Mouse (Mus musculus) liver, embryonic 11.5 days (tissue): ENCODE data around the gene Gngt1. TPM values are rescaled to one million over a fixed set of nuclear protein-coding genes. Genes with fewer than 3 reads are reported as not detected.

ENCODE experiments used
- ATAC-seq: fragments of 200-750 bp; cut with Nextera tagmentation; replicated peaks from 2 replicates; pipeline ENCODE4 v1.8.0; 2017; ENCODE audit warnings: moderate number of reproducible peaks, mild to moderate bottlenecking, moderate TSS enrichment, moderate library complexity; ENCODE audit not compliant: low FRiP score
- DNase-seq: peaks from one replicate; pipeline ENCODE4 v3.0.0-alpha.2; 2017; ENCODE audit warnings: low spot score
- H3K27ac ChIP-seq: fragments of 300-500 bp; sonication (generic); 2 replicates; pipeline ENCODE4 v1.5.1; 2014; ENCODE audit warnings: mild to moderate bottlenecking, low read depth, low read length, control low read depth
- H3K27me3 ChIP-seq: fragments of 300-500 bp; sonication (generic); replicated peaks from 2 replicates; pipeline ENCODE4 v1.6.1; 2014; ENCODE audit warnings: low read length, mixed read lengths; ENCODE audit not compliant: control insufficient read depth, insufficient read depth
- H3K36me3 ChIP-seq: fragments of 300-500 bp; sonication (generic); 2 replicates; pipeline ENCODE4 v1.6.1; 2014; ENCODE audit warnings: mild to moderate bottlenecking, low read length, moderate library complexity, mixed read lengths; ENCODE audit not compliant: control insufficient read depth, insufficient read depth
- H3K4me1 ChIP-seq: fragments of 300-500 bp; sonication (generic); replicated peaks from 2 replicates; pipeline ENCODE4 v1.6.1; 2014; ENCODE audit warnings: low read length, mixed read lengths; ENCODE audit not compliant: control insufficient read depth, insufficient read depth
- H3K4me2 ChIP-seq: fragments of 300-500 bp; sonication (generic); 2 replicates; pipeline ENCODE4 v1.6.1; 2014; ENCODE audit warnings: mild to moderate bottlenecking, control low read depth, moderate library complexity
- H3K4me3 ChIP-seq: fragments of 300-500 bp; sonication (generic); 2 replicates; pipeline ENCODE4 v1.5.1; 2014; ENCODE audit warnings: low read depth, low read length, control low read depth
- H3K9ac ChIP-seq: fragments of 300-500 bp; sonication (generic); 2 replicates; pipeline ENCODE4 v1.6.1; 2014; ENCODE audit warnings: low read depth, low read length, control low read depth
- H3K9me3 ChIP-seq: fragments of 300-500 bp; sonication (generic); 2 replicates; pipeline ENCODE4 v1.6.1; 2016; ENCODE audit warnings: low read length, inconsistent platforms, mixed read lengths; ENCODE audit not compliant: control insufficient read depth
- WGBS: fragments of 180-500 bp; shearing (Covaris S2); extraction: QIAGEN DNeasy Blood & Tissue Kit; methylation state at CpG from one replicate; pipeline ENCODE4 v1.1.7; 2014; 5-methylcytosine and 5-hydroxymethylcytosine counted together
- polyA plus RNA-seq: library from polyadenylated mRNA; unstranded; fragments of >200 nt; fragmentation: Nextera tagmentation; extraction: Ambion mirVana; gene quantifications from 2 replicates; pipeline ENCODE4 v1.2.1, GENCODE M21; 2014

Gngt1 gene
- polyA plus RNA-seq, 1 experiment from 2014 or later = not detected

DNA sequence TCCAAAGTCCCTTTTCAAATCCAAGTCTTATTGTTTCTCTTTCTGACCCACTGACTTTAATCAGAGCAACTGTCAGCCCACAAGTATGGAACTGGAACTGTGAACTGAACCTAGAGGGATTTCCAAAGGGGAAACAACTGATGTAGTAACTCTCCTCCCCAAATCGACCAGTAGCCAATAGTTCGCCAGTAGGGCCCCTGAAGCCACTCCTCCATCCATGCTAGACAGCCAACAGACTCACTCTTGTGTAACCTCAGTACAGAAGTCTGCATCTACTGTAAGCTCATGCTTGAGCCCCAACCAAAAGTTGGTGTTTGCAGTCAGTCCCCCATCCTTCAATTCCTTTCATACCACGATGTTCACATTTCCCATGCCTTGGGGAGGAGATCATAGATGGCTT is 7.1 kb downstream of the Gngt1 start:
- Histone ChIP-seq H3K27ac (no peak overlapping the region), H3K27me3 (no peaks in the 10 kb centered on the region), H3K4me3 (no peak overlapping the region), H3K4me2 (no peak overlapping the region), H3K9me3 (no peaks in the 10 kb centered on the region), H3K4me1 (no peaks in the 10 kb centered on the region), H3K9ac (no peak overlapping the region), H3K36me3 (no peaks in the 10 kb centered on the region)
- ATAC-seq (no peak), DNase-seq (no peak)
- 73% methylated on average over 3 of the region's 3 CpGs for WGBS

DNA sequence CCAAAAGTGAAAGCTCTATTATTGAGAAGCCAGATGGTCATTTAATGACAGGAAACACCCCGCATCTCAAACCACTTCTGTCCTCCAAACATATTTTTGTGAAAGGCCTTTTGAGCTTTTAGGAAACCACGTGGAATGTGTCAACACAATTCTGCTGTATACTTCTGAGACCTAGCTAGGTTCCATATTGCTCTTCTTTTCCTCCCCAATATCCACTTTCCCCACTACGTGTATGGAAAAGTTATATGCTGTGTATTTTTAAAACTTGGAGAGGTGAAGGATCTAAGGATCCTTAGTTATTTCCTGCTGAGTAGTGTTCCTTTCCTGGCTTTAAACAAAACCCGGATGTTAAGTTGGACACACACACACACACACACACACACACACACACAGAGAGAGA is 9.9 kb downstream of the Gngt1 start:
- Histone ChIP-seq H3K4me3 (peak overlapping the region; percentile 42), H3K27ac (no peak overlapping the region; the same call in 1 of the 2 replicates), H3K4me2 (peak overlapping the region; percentile 29), H3K9ac (peak overlapping the region; percentile 9; the same call in 1 of the 2 replicates), H3K4me1 (no peaks in the 10 kb centered on the region), H3K27me3 (no peaks in the 10 kb centered on the region), H3K36me3 (no peaks in the 10 kb centered on the region), H3K9me3 (no peaks in the 10 kb centered on the region)
- ATAC-seq = no peak
- 32% methylated on average over 4 of the region's 4 CpGs for whole genome bisulfite sequencing
- no peak for DNase-seq

DNA sequence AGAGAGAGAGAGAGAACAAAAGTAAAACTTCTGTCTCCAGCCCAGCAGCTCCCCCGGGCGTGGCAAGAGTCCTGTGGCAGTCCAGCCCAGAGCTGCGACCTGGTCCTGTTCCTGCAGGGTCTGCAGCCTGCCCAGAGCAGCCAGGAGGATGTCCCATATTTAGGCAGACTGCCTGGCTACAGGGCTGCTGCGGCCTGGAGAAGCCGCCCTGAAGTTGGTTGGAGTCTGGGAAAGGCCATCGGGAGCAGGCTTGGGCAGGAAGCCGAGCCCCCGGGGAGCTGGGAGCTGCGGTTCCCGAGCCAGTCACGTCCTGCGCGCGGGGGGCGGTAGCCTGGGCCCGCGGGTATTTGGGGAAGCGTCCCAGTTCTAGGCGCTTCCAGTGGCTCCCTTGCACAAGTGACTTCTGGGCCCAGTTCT is 10.3 kb downstream of the Gngt1 start, which contains the start of gene Gng11:
Gene Gng11, plus strand, starts transcription at position 15 of the 417 bp plus-strand sequence.
- WGBS = under 1% methylated on average over 19 of the region's 19 CpGs

DNA sequence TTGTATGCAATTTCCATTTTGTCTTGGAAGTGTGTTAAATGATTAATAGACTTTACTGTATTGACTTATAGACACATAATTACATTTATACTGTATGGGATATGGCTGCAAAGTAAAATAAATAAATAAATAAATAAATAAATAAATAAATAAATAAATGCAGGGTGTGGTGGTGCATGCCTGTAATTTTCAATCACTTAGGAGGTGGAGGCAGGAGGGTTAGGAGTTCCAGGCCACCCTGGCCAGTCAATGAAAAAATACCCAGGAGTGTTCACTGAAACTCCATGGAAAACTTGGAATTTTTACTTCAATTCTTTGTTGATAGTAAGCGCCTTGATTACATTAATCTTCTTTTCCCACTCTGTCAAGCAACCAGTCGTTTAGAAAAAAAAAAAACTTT is 11.2 kb downstream of the Gngt1 start:
- H3K36me3 ChIP-seq = no peaks in the 10 kb centered on the region
- H3K4me2 ChIP-seq = peak overlapping the region; percentile 73
- ATAC-seq (no peak), DNase-seq (no peak)
- H3K4me3 ChIP-seq = peak overlapping the region; percentile 42; the same call in 1 of the 2 replicates
- H3K9me3 ChIP-seq = no peaks in the 10 kb centered on the region
- 53% methylated on average over 2 of the region's 2 CpGs for WGBS
- no peaks in the 10 kb centered on the region for H3K4me1 ChIP-seq
- H3K27ac ChIP-seq = no peak overlapping the region
- no peaks in the 10 kb centered on the region for H3K27me3 ChIP-seq
- no peak overlapping the region for H3K9ac ChIP-seq

More for the DNA sequence above, 10.3 kb downstream of the Gngt1 start, which contains the start of gene Gng11:
- Histone ChIP-seq H3K36me3 (no peaks in the 10 kb centered on the region), H3K9ac (peak within 1 kb of the TSS; percentile 63), H3K4me3 (peak within 1 kb of the TSS; percentile 42), H3K27me3 (no peaks in the 10 kb centered on the region), H3K4me1 (no peaks in the 10 kb centered on the region), H3K27ac (peak within 1 kb of the TSS; percentile 3; the same call in 1 of the 2 replicates), H3K4me2 (peak within 1 kb of the TSS; percentile 73), H3K9me3 (no peaks in the 10 kb centered on the region)
- peak; percentile 77 for ATAC-seq
- DNase-seq = peak; percentile 67

DNA sequence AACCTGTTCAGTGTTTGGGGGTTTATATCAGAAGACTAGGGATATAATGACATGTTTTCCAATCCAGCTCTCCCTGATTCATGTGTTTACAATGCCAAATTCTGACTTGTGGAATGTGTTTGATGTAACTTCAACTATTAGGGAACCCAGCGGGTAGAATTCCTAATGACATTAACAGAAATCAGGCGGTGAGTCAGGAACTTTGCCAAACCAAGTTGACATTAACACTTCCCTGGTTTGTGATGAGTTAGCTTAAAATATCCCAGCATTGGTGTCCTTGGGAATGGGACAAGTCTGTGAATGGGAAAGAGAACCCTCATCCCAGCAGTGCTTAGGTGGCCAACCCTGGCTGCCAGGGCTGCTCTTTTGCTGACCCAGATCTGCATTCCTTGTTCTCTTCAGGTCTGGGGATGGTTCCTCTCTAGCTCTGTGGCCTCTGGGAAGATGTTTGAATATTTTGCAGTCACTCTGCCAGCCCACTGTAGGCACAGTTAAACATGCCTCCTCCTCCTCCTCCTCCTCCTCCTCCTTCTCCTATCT is 15.0 kb downstream of the Gngt1 start:
- H3K27me3 ChIP-seq = no peaks in the 10 kb centered on the region
- H3K4me1 ChIP-seq = no peaks in the 10 kb centered on the region
- DNase-seq (no peak), ATAC-seq (no peak)
- no peak overlapping the region for H3K4me2 ChIP-seq
- H3K4me3 ChIP-seq = no peak overlapping the region
- no peaks in the 10 kb centered on the region for H3K9me3 ChIP-seq
- no peaks in the 10 kb centered on the region for H3K36me3 ChIP-seq
- 73% methylated on average over 2 of the region's 2 CpGs for WGBS
- no peak overlapping the region for H3K27ac ChIP-seq
- no peak overlapping the region for H3K9ac ChIP-seq

DNA sequence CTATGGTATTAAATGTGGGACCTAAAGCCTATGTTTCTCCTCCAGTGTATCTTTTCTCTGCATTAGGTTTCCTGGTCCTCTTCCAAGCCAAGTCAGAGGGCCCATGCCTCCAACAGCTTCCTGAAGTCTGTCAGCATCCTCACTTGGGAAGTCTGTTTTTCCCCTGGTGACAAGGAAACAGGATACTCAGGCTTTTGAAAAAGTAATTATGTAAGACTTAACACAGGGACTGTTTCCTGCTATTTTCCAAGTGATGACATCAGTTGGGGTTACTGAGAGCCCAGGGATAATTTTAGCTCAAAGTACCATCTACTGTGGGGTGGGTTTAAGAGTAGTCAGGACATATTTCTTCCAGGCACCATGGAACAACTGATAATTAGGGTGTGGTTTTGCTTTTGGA is 16.0 kb downstream of the Gngt1 start:
- no peak for ATAC-seq
- Histone ChIP-seq H3K36me3 (no peaks in the 10 kb centered on the region), H3K4me3 (no peak overlapping the region)

DNA sequence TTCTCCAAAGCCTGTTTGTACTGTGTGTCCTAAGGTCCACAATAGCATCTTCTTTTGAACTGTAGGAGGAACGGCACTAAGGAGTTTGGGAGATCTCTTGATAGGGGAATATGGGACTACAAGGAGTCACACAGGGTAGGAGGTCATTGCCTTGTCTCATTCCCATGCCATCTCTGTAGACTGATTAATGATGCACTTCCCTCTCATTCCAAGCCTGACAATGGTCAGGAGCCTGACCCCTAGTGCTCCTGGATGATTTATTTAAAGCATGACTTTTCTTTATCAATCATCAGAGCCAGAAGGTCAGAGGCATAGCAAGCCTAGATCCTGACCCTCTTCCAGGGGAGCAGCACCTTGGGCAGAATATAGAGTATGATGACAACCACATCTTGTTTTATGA is 29.1 kb downstream of the Gngt1 start:
- H3K4me1 ChIP-seq = no peaks in the 10 kb centered on the region
- H3K4me2 ChIP-seq = no peak overlapping the region
- H3K9ac ChIP-seq = no peak overlapping the region
- WGBS = 42% methylated on average over 1 of the region's 1 CpGs
- H3K9me3 ChIP-seq = no peaks in the 10 kb centered on the region
- ATAC-seq (no peak), DNase-seq (no peak)
- no peak overlapping the region for H3K27ac ChIP-seq
- no peaks in the 10 kb centered on the region for H3K27me3 ChIP-seq
- no peak overlapping the region for H3K4me3 ChIP-seq
- H3K36me3 ChIP-seq = no peaks in the 10 kb centered on the region

More for the DNA sequence above, 16.0 kb downstream of the Gngt1 start:
- no peak overlapping the region for H3K4me2 ChIP-seq
- no peaks in the 10 kb centered on the region for H3K27me3 ChIP-seq
- no peaks in the 10 kb centered on the region for H3K9me3 ChIP-seq
- no peak overlapping the region for H3K27ac ChIP-seq
- no peak for DNase-seq
- H3K4me1 ChIP-seq = no peaks in the 10 kb centered on the region
- no peak overlapping the region for H3K9ac ChIP-seq

DNA sequence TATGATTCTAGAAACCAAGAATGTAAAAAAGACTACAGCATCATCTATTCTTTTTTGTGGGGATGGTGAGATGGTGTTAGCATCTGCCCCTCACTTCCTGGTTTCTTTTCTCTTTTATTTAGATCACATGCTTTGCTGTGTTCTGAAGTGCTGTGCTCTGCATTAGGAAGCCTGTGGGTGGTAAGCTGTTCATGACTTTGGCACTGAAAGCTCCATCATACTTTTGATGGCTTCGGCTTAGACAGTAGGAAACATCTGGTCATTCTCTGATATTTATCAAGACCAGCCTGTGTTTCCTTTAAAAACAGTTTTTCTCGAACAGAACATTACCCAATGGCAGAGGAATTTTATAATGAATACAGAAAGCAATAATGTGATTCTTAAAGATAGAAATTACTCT is 32.8 kb downstream of the Gngt1 start:
- Histone ChIP-seq H3K4me1 (no peaks in the 10 kb centered on the region), H3K4me3 (no peak overlapping the region), H3K27me3 (no peaks in the 10 kb centered on the region), H3K9me3 (no peaks in the 10 kb centered on the region), H3K27ac (no peak overlapping the region), H3K36me3 (no peaks in the 10 kb centered on the region), H3K4me2 (no peak overlapping the region), H3K9ac (no peak overlapping the region)
- DNase-seq = no peak
- no peak for ATAC-seq
- 34% methylated on average over 2 of the region's 2 CpGs for WGBS

DNA sequence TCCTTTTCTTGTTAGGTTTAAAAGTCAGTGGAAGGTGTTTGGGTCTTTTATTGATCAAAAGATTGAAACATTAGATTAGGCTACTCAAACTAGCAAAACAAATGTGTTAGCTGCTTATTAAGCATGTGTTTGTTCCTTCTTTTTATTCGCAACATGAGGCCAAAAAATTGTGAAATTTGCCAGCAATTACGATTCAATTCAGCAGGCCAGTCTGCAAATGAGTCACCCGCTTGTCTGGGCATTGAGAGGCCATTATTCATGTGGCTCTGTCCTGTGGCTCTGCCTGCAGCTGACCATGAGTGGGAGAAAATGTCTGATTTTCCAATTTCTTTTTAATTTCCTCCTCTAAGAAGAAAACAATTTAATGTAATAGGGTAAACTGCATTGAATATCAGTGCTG is 37.4 kb downstream of the Gngt1 start:
- no peaks in the 10 kb centered on the region for H3K9me3 ChIP-seq
- no peaks in the 10 kb centered on the region for H3K27me3 ChIP-seq
- H3K4me3 ChIP-seq = no peak overlapping the region
- 77% methylated on average over 3 of the region's 3 CpGs for WGBS
- ATAC-seq = no peak
- no peaks in the 10 kb centered on the region for H3K4me1 ChIP-seq
- no peak overlapping the region for H3K4me2 ChIP-seq
- no peak overlapping the region for H3K27ac ChIP-seq
- DNase-seq = no peak
- H3K9ac ChIP-seq = no peak overlapping the region
- H3K36me3 ChIP-seq = no peaks in the 10 kb centered on the region
